Mouse (Mus musculus) hindbrain, embryonic 12.5 days (tissue): ENCODE data around the gene Zbtb20. TPM values are rescaled to one million over a fixed set of nuclear protein-coding genes. Genes with fewer than 3 reads are reported as not detected.

ENCODE experiments used
- ATAC-seq: fragments of 200-750 bp; cut with Nextera tagmentation; 2 replicates; pipeline ENCODE4 v1.8.0; 2017; ENCODE audit warnings: moderate TSS enrichment; ENCODE audit not compliant: low FRiP score
- H3K27ac ChIP-seq: fragments of 300-500 bp; sonication (generic); 2 replicates; pipeline ENCODE4 v1.5.1; 2016; ENCODE audit warnings: mild to moderate bottlenecking
- H3K27me3 ChIP-seq: fragments of 300-500 bp; sonication (generic); 2 replicates; pipeline ENCODE4 v1.6.1; 2016; ENCODE audit warnings: mild to moderate bottlenecking
- H3K36me3 ChIP-seq: fragments of 300-500 bp; sonication (generic); 2 replicates; pipeline ENCODE4 v1.6.1; 2016; ENCODE audit warnings: mild to moderate bottlenecking
- H3K4me1 ChIP-seq: fragments of 300-500 bp; sonication (generic); 2 replicates; pipeline ENCODE4 v1.6.1; 2016
- H3K4me2 ChIP-seq: fragments of 300-500 bp; sonication (generic); replicated peaks from 2 replicates; pipeline ENCODE4 v1.6.1; 2016; ENCODE audit warnings: mild to moderate bottlenecking
- H3K4me3 ChIP-seq: fragments of 300-500 bp; sonication (generic); 2 replicates; pipeline ENCODE4 v1.5.1; 2016; ENCODE audit warnings: mild to moderate bottlenecking
- H3K9ac ChIP-seq: fragments of 300-500 bp; sonication (generic); 2 replicates; pipeline ENCODE4 v1.6.1; 2016; ENCODE audit warnings: mild to moderate bottlenecking, moderate library complexity
- H3K9me3 ChIP-seq: fragments of 300-500 bp; sonication (generic); replicated peaks from 2 replicates; pipeline ENCODE4 v1.6.1; 2016; ENCODE audit warnings: mild to moderate bottlenecking
- WGBS: fragments of 180-500 bp; shearing (Covaris S2); methylation state at CpG from one replicate; pipeline ENCODE4 v1.1.7; 2016; 5-methylcytosine and 5-hydroxymethylcytosine counted together
- polyA plus RNA-seq: library from polyadenylated mRNA; unstranded; fragments of >200 nt; fragmentation: Nextera tagmentation; extraction: Ambion mirVana; gene quantifications from 2 replicates; pipeline ENCODE4 v1.2.1, GENCODE M21; 2016

Gene Zbtb20
- polyA plus RNA-seq, 1 experiment from 2014 or later: 64.6 TPM

GRCm38 (mm10) chr16:43094161-43094560 is 218.5 kb downstream of the Zbtb20 start:
- ATAC-seq: no peak
- Histone ChIP-seq H3K9ac (no peak overlapping the region), H3K9me3 (no peaks in the 10 kb centered on the region), H3K27ac (no peak overlapping the region), H3K36me3 (no peaks in the 10 kb centered on the region), H3K27me3 (no peaks in the 10 kb centered on the region), H3K4me3 (no peak overlapping the region), H3K4me2 (no peak overlapping the region), H3K4me1 (0 out of 2 replicates have a peak, but pooled peaks cover 3% of the 10 kb centered on the region)
- 86% methylated on average over 1 of the region's 1 CpGs for WGBS

- 0 out of 2 replicates have a peak, but pooled peaks cover 3% of the 10 kb centered on the region for H3K4me1 ChIP-seq
- H3K36me3 ChIP-seq: no peaks in the 10 kb centered on the region
- H3K4me3 ChIP-seq: no peak overlapping the region
- no peaks in the 10 kb centered on the region for H3K9me3 ChIP-seq
- H3K27me3 ChIP-seq: no peaks in the 10 kb centered on the region
- no peak for ATAC-seq
- no peak overlapping the region for H3K27ac ChIP-seq
- no peak overlapping the region for H3K4me2 ChIP-seq
- H3K9ac ChIP-seq: no peak overlapping the region
- WGBS: 83% methylated on average over 6 of the region's 6 CpGs
Observed at GRCm38 (mm10) chr16:43094756-43095155, 219.1 kb downstream of the Zbtb20 start.

- no peaks in the 10 kb centered on the region for H3K9me3 ChIP-seq
- ATAC-seq: peak; percentile 52; the same call in 1 of the 2 replicates
- H3K4me1 ChIP-seq: 0 out of 2 replicates have a peak, but pooled peaks cover 3% of the 10 kb centered on the region
- no peak overlapping the region for H3K9ac ChIP-seq
- H3K4me3 ChIP-seq: no peak overlapping the region
- no peaks in the 10 kb centered on the region for H3K27me3 ChIP-seq
- H3K4me2 ChIP-seq: no peak overlapping the region
- no peak overlapping the region for H3K27ac ChIP-seq
- H3K36me3 ChIP-seq: no peaks in the 10 kb centered on the region
Observed at GRCm38 (mm10) chr16:43096040-43096439, 220.4 kb downstream of the Zbtb20 start.

DNA sequence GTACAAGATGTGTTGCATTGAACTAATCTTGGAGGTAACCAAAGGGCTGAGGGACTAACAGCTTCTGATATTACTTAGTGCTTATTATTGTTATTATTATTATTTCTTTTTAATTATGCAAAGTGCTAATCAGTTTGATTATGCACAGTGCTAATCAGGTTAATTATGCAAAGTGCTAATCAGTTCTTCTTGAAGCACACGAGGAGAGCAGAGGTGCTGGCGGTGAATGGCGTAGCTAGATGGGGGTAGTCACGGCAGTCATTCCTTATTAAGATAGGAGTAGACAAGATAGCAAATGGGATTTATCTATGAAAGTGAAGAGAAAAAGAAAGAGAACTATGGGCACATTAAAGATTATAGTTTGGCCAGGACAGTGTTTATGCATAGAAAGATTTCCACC is 222.5 kb downstream of the Zbtb20 start:
- Histone ChIP-seq H3K4me1 (0 out of 2 replicates have a peak, but pooled peaks cover 3% of the 10 kb centered on the region), H3K9ac (no peak overlapping the region), H3K27me3 (no peaks in the 10 kb centered on the region), H3K27ac (no peak overlapping the region), H3K4me2 (no peak overlapping the region), H3K4me3 (no peak overlapping the region), H3K36me3 (no peaks in the 10 kb centered on the region), H3K9me3 (no peaks in the 10 kb centered on the region)
- no peak for ATAC-seq
- WGBS: 83% methylated on average over 4 of the region's 4 CpGs

GRCm38 (mm10) chr16:43098666-43099065 is 223.0 kb downstream of the Zbtb20 start:
- Histone ChIP-seq H3K9me3 (no peaks in the 10 kb centered on the region), H3K36me3 (no peaks in the 10 kb centered on the region), H3K4me2 (no peak overlapping the region), H3K9ac (no peak overlapping the region), H3K4me1 (0 out of 2 replicates have a peak, but pooled peaks cover 3% of the 10 kb centered on the region), H3K27ac (no peak overlapping the region), H3K27me3 (no peaks in the 10 kb centered on the region), H3K4me3 (no peak overlapping the region)
- no peak for ATAC-seq
- 82% methylated on average over 5 of the region's 5 CpGs for WGBS

GRCm38 (mm10) chr16:43111288-43111687 is 235.6 kb downstream of the Zbtb20 start:
- H3K9me3 ChIP-seq: no peaks in the 10 kb centered on the region
- no peak overlapping the region for H3K27ac ChIP-seq
- no peaks in the 10 kb centered on the region for H3K27me3 ChIP-seq
- no peak overlapping the region for H3K4me2 ChIP-seq
- no peak overlapping the region for H3K4me3 ChIP-seq
- WGBS: 88% methylated on average over 1 of the region's 1 CpGs
- H3K4me1 ChIP-seq: no peaks in the 10 kb centered on the region
- H3K9ac ChIP-seq: no peak overlapping the region
- no peak for ATAC-seq
- H3K36me3 ChIP-seq: no peaks in the 10 kb centered on the region

DNA sequence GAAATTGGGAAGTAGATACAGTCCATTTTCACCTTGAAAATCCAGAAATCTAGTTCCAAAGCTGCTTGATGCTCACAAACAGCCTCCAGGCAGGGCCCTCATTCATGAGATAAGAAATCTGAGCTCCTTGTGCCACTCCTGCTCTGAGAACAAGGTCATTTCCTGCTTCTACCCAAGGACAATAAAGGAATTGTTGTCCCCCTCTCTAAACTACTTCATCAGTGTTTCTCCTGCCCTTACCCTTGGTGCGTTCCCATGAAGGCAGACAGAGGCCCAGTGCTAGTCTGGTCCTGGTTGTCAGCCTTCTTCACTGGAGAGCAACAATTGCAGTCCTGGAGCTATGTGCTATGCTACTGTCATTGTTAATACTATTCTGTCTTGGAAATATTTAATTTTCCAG is 238.3 kb downstream of the Zbtb20 start:
- 41% methylated on average over 1 of the region's 1 CpGs for WGBS
- no peaks in the 10 kb centered on the region for H3K4me1 ChIP-seq
- no peak overlapping the region for H3K9ac ChIP-seq
- H3K27ac ChIP-seq: no peak overlapping the region
- no peaks in the 10 kb centered on the region for H3K36me3 ChIP-seq
- H3K4me2 ChIP-seq: no peak overlapping the region
- no peaks in the 10 kb centered on the region for H3K9me3 ChIP-seq
- ATAC-seq: no peak
- no peak overlapping the region for H3K4me3 ChIP-seq
- H3K27me3 ChIP-seq: no peaks in the 10 kb centered on the region

DNA sequence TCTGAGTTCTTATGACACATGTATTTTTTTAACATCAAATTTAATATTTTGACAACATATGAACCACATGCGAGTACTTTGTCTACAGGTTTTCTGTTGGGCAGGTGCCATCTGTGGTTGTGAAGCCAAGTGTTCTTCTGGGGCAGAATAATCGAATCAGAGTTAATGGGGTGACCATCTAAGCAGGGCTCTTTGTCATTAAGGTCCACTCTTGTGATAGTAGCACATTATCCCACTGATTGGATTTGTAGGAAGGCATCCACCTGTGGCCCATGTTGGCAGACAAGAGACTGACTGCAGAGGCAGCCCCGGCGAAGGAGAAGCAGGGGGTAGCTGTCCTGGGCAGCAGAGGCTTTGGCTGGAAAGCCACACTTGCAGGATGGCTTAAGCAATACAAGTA is 254.3 kb downstream of the Zbtb20 start:
- H3K4me3 ChIP-seq: no peak overlapping the region
- no peak overlapping the region for H3K27ac ChIP-seq
- H3K4me2 ChIP-seq: no peak overlapping the region
- ATAC-seq: no peak
- no peaks in the 10 kb centered on the region for H3K36me3 ChIP-seq
- no peaks in the 10 kb centered on the region for H3K9me3 ChIP-seq
- H3K9ac ChIP-seq: no peak overlapping the region
- no peaks in the 10 kb centered on the region for H3K27me3 ChIP-seq
- 79% methylated on average over 4 of the region's 4 CpGs for WGBS
- 0 out of 2 replicates have a peak, but pooled peaks cover 2% of the 10 kb centered on the region for H3K4me1 ChIP-seq

DNA sequence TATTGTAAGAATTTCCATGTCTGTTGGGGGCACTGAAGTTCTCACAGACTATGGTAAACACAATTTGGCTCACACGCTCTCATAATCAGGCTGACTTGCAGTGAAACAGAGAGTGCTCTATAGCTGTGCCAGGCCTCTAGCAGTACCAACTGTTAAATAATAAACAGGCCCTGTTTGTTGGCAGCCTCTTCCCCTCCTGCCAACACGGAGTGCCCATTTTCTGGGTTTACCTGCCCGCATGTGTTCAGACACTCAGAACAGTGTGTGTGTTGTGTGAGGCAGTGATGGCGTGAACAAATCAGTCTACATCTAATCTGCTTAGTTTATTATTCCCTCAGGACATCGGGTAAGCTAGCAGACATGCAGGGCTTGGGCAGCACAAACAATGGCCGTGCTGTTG is 254.9 kb downstream of the Zbtb20 start:
- Histone ChIP-seq H3K27me3 (no peaks in the 10 kb centered on the region), H3K27ac (peak overlapping the region; percentile 18; the same call in 1 of the 2 replicates), H3K36me3 (no peaks in the 10 kb centered on the region), H3K4me1 (0 out of 2 replicates have a peak, but pooled peaks cover 2% of the 10 kb centered on the region), H3K4me3 (no peak overlapping the region), H3K4me2 (no peak overlapping the region), H3K9ac (no peak overlapping the region), H3K9me3 (no peaks in the 10 kb centered on the region)
- ATAC-seq: no peak
- 55% methylated on average over 6 of the region's 6 CpGs for WGBS

GRCm38 (mm10) chr16:43131077-43131476 is 255.4 kb downstream of the Zbtb20 start:
- no peak overlapping the region for H3K27ac ChIP-seq
- H3K4me2 ChIP-seq: no peak overlapping the region
- ATAC-seq: no peak

GRCm38 (mm10) chr16:43168506-43168905 is 292.8 kb downstream of the Zbtb20 start:
- no peak overlapping the region for H3K9ac ChIP-seq
- H3K27ac ChIP-seq: no peak overlapping the region
- ATAC-seq: no peak
- 60% methylated on average over 4 of the region's 4 CpGs for WGBS
- no peak overlapping the region for H3K4me3 ChIP-seq
- H3K36me3 ChIP-seq: no peaks in the 10 kb centered on the region
- H3K27me3 ChIP-seq: no peaks in the 10 kb centered on the region
- H3K4me1 ChIP-seq: no peaks in the 10 kb centered on the region
- H3K9me3 ChIP-seq: no peaks in the 10 kb centered on the region
- H3K4me2 ChIP-seq: no peak overlapping the region

More at GRCm38 (mm10) chr16:43131077-43131476, 255.4 kb downstream of the Zbtb20 start:
- Histone ChIP-seq H3K36me3 (no peaks in the 10 kb centered on the region), H3K4me1 (0 out of 2 replicates have a peak, but pooled peaks cover 2% of the 10 kb centered on the region), H3K4me3 (no peak overlapping the region), H3K9ac (no peak overlapping the region), H3K27me3 (no peaks in the 10 kb centered on the region), H3K9me3 (no peaks in the 10 kb centered on the region)

- Histone ChIP-seq H3K9ac (no peak overlapping the region), H3K4me3 (no peak overlapping the region), H3K36me3 (no peaks in the 10 kb centered on the region), H3K9me3 (no peaks in the 10 kb centered on the region), H3K4me2 (no peak overlapping the region), H3K27me3 (no peaks in the 10 kb centered on the region), H3K27ac (no peak overlapping the region), H3K4me1 (no peaks in the 10 kb centered on the region)
- 91% methylated on average over 2 of the region's 2 CpGs for WGBS
- no peak for ATAC-seq
Observed at GRCm38 (mm10) chr16:43169273-43169905, 293.7 kb downstream of the Zbtb20 start.

GRCm38 (mm10) chr16:43172139-43172538 is 296.5 kb downstream of the Zbtb20 start:
- ATAC-seq: no peak
- H3K27me3 ChIP-seq: no peaks in the 10 kb centered on the region
- no peak overlapping the region for H3K4me3 ChIP-seq
- no peaks in the 10 kb centered on the region for H3K9me3 ChIP-seq
- no peaks in the 10 kb centered on the region for H3K4me1 ChIP-seq
- WGBS: 28% methylated on average over 2 of the region's 2 CpGs
- no peak overlapping the region for H3K9ac ChIP-seq
- no peak overlapping the region for H3K4me2 ChIP-seq
- no peak overlapping the region for H3K27ac ChIP-seq
- no peaks in the 10 kb centered on the region for H3K36me3 ChIP-seq
